Mouse (Mus musculus) retina, postnatal 7 days (tissue): ENCODE measurements around the gene Ifrd2.

ENCODE experiments used
- DNase-seq: peaks from one replicate; pipeline ENCODE4 v3.0.0-alpha.2; 2012; ENCODE audit warnings: low read depth, low spot score

Ifrd2 gene

GRCm38 (mm10) chr9:107599433-107599832 lies 12.0 kb downstream of the Ifrd2 start:
- no peak for DNase-seq

GRCm38 (mm10) chr9:107599842-107600241 lies 12.4 kb downstream of the Ifrd2 start:
- no peak for DNase-seq

- no peak for DNase-seq
Measured at GRCm38 (mm10) chr9:107600745-107601144, 13.3 kb downstream of the Ifrd2 start.

GRCm38 (mm10) chr9:107601275-107601674 lies 13.8 kb downstream of the Ifrd2 start:
- no peak for DNase-seq

GRCm38 (mm10) chr9:107602068-107602648 lies 14.7 kb downstream of the Ifrd2 start:
- peak; percentile 81 for DNase-seq

- no peak for DNase-seq
Measured at GRCm38 (mm10) chr9:107603251-107603650, 15.8 kb downstream of the Ifrd2 start.

GRCm38 (mm10) chr9:107605041-107605661 lies 17.7 kb downstream of the Ifrd2 start:
- no peak for DNase-seq

GRCm38 (mm10) chr9:107606591-107606990 lies 19.1 kb downstream of the Ifrd2 start:
- DNase-seq, result no peak

GRCm38 (mm10) chr9:107607036-107607435 lies 19.6 kb downstream of the Ifrd2 start:
- no peak for DNase-seq

- DNase-seq, result no peak
Measured at GRCm38 (mm10) chr9:107607653-107608245, 20.3 kb downstream of the Ifrd2 start.

- no peak for DNase-seq
Measured at GRCm38 (mm10) chr9:107608741-107609432, 21.4 kb downstream of the Ifrd2 start, which contains the start of gene Sema3b. TSS of gene Sema3b (minus strand) at chr9:107609229.

GRCm38 (mm10) chr9:107609433-107609830 lies 22.0 kb downstream of the Ifrd2 start:
- DNase-seq, result no peak

- no peak for DNase-seq
Measured at GRCm38 (mm10) chr9:107611456-107612190, 24.2 kb downstream of the Ifrd2 start.

GRCm38 (mm10) chr9:107612191-107612944 lies 24.9 kb downstream of the Ifrd2 start:
- peak; percentile 96 for DNase-seq

- no peak for DNase-seq
Measured at GRCm38 (mm10) chr9:107612945-107613569, 25.6 kb downstream of the Ifrd2 start.

- no peak for DNase-seq
Measured at GRCm38 (mm10) chr9:107615035-107615434, 27.6 kb downstream of the Ifrd2 start.

GRCm38 (mm10) chr9:107617461-107617860 lies 30.0 kb downstream of the Ifrd2 start:
- DNase-seq, result no peak

GRCm38 (mm10) chr9:107618098-107618497 lies 30.7 kb downstream of the Ifrd2 start:
- DNase-seq, result no peak

- DNase-seq, result no peak
Measured at GRCm38 (mm10) chr9:107618778-107619545, 31.5 kb downstream of the Ifrd2 start.

GRCm38 (mm10) chr9:107619546-107619879 lies 32.1 kb downstream of the Ifrd2 start:
- DNase-seq, result no peak
